Mouse (Mus musculus) embryonic facial prominence, embryonic 10.5 days (tissue): ENCODE data around the gene Sh3bp5. TPM values are rescaled to one million over a fixed set of nuclear protein-coding genes. Genes with fewer than 3 reads are reported as not detected.
"Not testable (repeated sequence)": the region's sequence is repeated elsewhere in the genome, so short reads cannot be mapped to it uniquely, and the experiment has no call there.

Source experiments
- DNase-seq: peaks from one replicate; pipeline ENCODE4 v3.0.0-alpha.2; 2017; ENCODE audit warnings: low spot score
- H3K27ac ChIP-seq: fragments of 300-500 bp; sonication (generic); replicated peaks from 2 replicates; pipeline ENCODE4 v1.5.1; 2016; ENCODE audit warnings: mild to moderate bottlenecking
- H3K27me3 ChIP-seq: fragments of 300-500 bp; sonication (generic); replicated peaks from 2 replicates; pipeline ENCODE4 v1.6.1; 2016; ENCODE audit warnings: low read depth, mild to moderate bottlenecking; ENCODE audit not compliant: poor library complexity, severe bottlenecking
- H3K36me3 ChIP-seq: fragments of 300-500 bp; sonication (generic); replicated peaks from 2 replicates; pipeline ENCODE4 v1.6.1; 2016; ENCODE audit warnings: mild to moderate bottlenecking, moderate library complexity
- H3K4me1 ChIP-seq: fragments of 300-500 bp; sonication (generic); 2 replicates; pipeline ENCODE4 v1.6.1; 2016
- H3K4me3 ChIP-seq: fragments of 300-500 bp; sonication (generic); 2 replicates; pipeline ENCODE4 v1.5.1; 2016; ENCODE audit warnings: mild to moderate bottlenecking, moderate library complexity
- H3K9me3 ChIP-seq: fragments of 300-500 bp; sonication (generic); 2 replicates; pipeline ENCODE4 v1.6.1; 2016; ENCODE audit warnings: mild to moderate bottlenecking
- WGBS: fragments of 180-500 bp; shearing (Covaris S2); methylation state at CpG from one replicate; pipeline ENCODE4 v1.1.7; 2016; 5-methylcytosine and 5-hydroxymethylcytosine counted together
- polyA plus RNA-seq: library from polyadenylated mRNA; unstranded; fragments of >200 nt; fragmentation: Nextera tagmentation; extraction: Ambion mirVana; gene quantifications from 2 replicates; pipeline ENCODE4 v1.2.1, GENCODE M21; 2016

Sh3bp5 gene
- polyA plus RNA-seq = 26.3 and 30.2 TPM in 2 replicates

- Histone ChIP-seq H3K4me1 (peaks cover 54% of the 10 kb centered on the region), H3K4me3 (peak within 1 kb of the TSS; percentile 88), H3K27me3 (peaks cover 22% of the 10 kb centered on the region), H3K9me3 (no peaks in the 10 kb centered on the region), H3K36me3 (no peaks in the 10 kb centered on the region), H3K27ac (peak within 1 kb of the TSS; percentile 92)
- DNase-seq = peak; percentile 95
- WGBS = 10% methylated on average over 49 of the region's 49 CpGs
Measured at GRCm38 (mm10) chr14:31435930-31436693, at the start of gene Sh3bp5. Gene Sh3bp5, minus strand, starts transcription at chr14:31436078.

- Histone ChIP-seq H3K9me3 (no peaks in the 10 kb centered on the region), H3K36me3 (peaks cover 96% of the 10 kb centered on the region), H3K27ac (no peak overlapping the region), H3K27me3 (no peaks in the 10 kb centered on the region), H3K4me1 (no peaks in the 10 kb centered on the region), H3K4me3 (no peak overlapping the region)
- WGBS = 89% methylated on average over 5 of the region's 5 CpGs
- no peak for DNase-seq
Measured at GRCm38 (mm10) chr14:31482417-31482816, 46.5 kb upstream of the Sh3bp5 start.

GRCm38 (mm10) chr14:31473297-31473696 lies 37.4 kb upstream of the Sh3bp5 start:
- no peak overlapping the region for H3K4me3 ChIP-seq
- no peak overlapping the region for H3K27ac ChIP-seq
- H3K36me3 ChIP-seq = peaks cover 6% of the 10 kb centered on the region
- no peaks in the 10 kb centered on the region for H3K9me3 ChIP-seq
- H3K4me1 ChIP-seq = no peaks in the 10 kb centered on the region
- WGBS = 80% methylated on average over 2 of the region's 2 CpGs
- H3K27me3 ChIP-seq = no peaks in the 10 kb centered on the region
- DNase-seq = no peak

- Histone ChIP-seq H3K9me3 (no peaks in the 10 kb centered on the region), H3K4me1 (no peaks in the 10 kb centered on the region), H3K4me3 (no peak overlapping the region), H3K36me3 (no peaks in the 10 kb centered on the region), H3K27ac (no peak overlapping the region), H3K27me3 (no peaks in the 10 kb centered on the region)
- WGBS = 7% methylated on average over 5 of the region's 5 CpGs
- peak; percentile 49 for DNase-seq
Measured at GRCm38 (mm10) chr14:31472451-31473061, 36.7 kb upstream of the Sh3bp5 start.

- 55% methylated on average over 4 of the region's 4 CpGs for WGBS
- Histone ChIP-seq H3K27me3 (no peaks in the 10 kb centered on the region), H3K27ac (no peak overlapping the region), H3K4me3 (no peak overlapping the region), H3K9me3 (no peaks in the 10 kb centered on the region), H3K4me1 (no peaks in the 10 kb centered on the region), H3K36me3 (no peaks in the 10 kb centered on the region)
- no peak for DNase-seq
Measured at GRCm38 (mm10) chr14:31469711-31470110, 33.8 kb upstream of the Sh3bp5 start.

- WGBS = 45% methylated on average over 8 of the region's 8 CpGs
- H3K9me3 ChIP-seq = no peaks in the 10 kb centered on the region
- no peak overlapping the region for H3K4me3 ChIP-seq
- no peak overlapping the region for H3K27ac ChIP-seq
- peak; percentile 20 for DNase-seq
- H3K36me3 ChIP-seq = no peaks in the 10 kb centered on the region
- H3K27me3 ChIP-seq = no peaks in the 10 kb centered on the region
- H3K4me1 ChIP-seq = peaks cover 7% of the 10 kb centered on the region
Measured at GRCm38 (mm10) chr14:31464176-31464575, 28.3 kb upstream of the Sh3bp5 start.

GRCm38 (mm10) chr14:31462886-31463285 lies 27.0 kb upstream of the Sh3bp5 start:
- Histone ChIP-seq H3K9me3 (no peaks in the 10 kb centered on the region), H3K36me3 (no peaks in the 10 kb centered on the region), H3K27ac (peak overlapping the region; percentile 59), H3K4me1 (peaks cover 10% of the 10 kb centered on the region), H3K4me3 (no peak overlapping the region), H3K27me3 (no peaks in the 10 kb centered on the region)
- peak; percentile 28 for DNase-seq
- 72% methylated on average over 6 of the region's 6 CpGs for WGBS

- H3K9me3 ChIP-seq, H3K27me3 ChIP-seq, DNase-seq, H3K4me3 ChIP-seq, H3K36me3 ChIP-seq, H3K27ac ChIP-seq: not testable (repeated sequence)
- WGBS = 70% methylated on average over 5 of the region's 5 CpGs
- H3K4me1 ChIP-seq = peaks cover 16% of the 10 kb centered on the region
Measured at GRCm38 (mm10) chr14:31462226-31462625, 26.3 kb upstream of the Sh3bp5 start.

- Histone ChIP-seq H3K27ac (peak overlapping the region; percentile 2; the same call in 1 of the 2 replicates), H3K4me1 (peaks cover 13% of the 10 kb centered on the region), H3K4me3 (no peak overlapping the region), H3K27me3 (no peaks in the 10 kb centered on the region), H3K9me3 (no peaks in the 10 kb centered on the region), H3K36me3 (no peaks in the 10 kb centered on the region)
- 85% methylated on average over 12 of the region's 12 CpGs for WGBS
- peak; percentile 49 for DNase-seq
Measured at GRCm38 (mm10) chr14:31458006-31458405, 22.1 kb upstream of the Sh3bp5 start.

GRCm38 (mm10) chr14:31456064-31456721 lies 20.3 kb upstream of the Sh3bp5 start:
- 86% methylated on average over 6 of the region's 6 CpGs for WGBS
- peaks cover 9% of the 10 kb centered on the region for H3K4me1 ChIP-seq

GRCm38 (mm10) chr14:31454849-31455566 lies 19.1 kb upstream of the Sh3bp5 start:
- H3K27me3 ChIP-seq = no peaks in the 10 kb centered on the region
- no peaks in the 10 kb centered on the region for H3K36me3 ChIP-seq
- no peak for DNase-seq
- H3K27ac ChIP-seq = no peak overlapping the region
- H3K4me1 ChIP-seq = peaks cover 9% of the 10 kb centered on the region
- no peaks in the 10 kb centered on the region for H3K9me3 ChIP-seq
- H3K4me3 ChIP-seq = no peak overlapping the region
- 88% methylated on average over 8 of the region's 8 CpGs for WGBS

More at GRCm38 (mm10) chr14:31456064-31456721, 20.3 kb upstream of the Sh3bp5 start:
- no peak for DNase-seq
- no peaks in the 10 kb centered on the region for H3K27me3 ChIP-seq
- no peaks in the 10 kb centered on the region for H3K36me3 ChIP-seq
- no peak overlapping the region for H3K4me3 ChIP-seq
- no peaks in the 10 kb centered on the region for H3K9me3 ChIP-seq
- no peak overlapping the region for H3K27ac ChIP-seq

- peaks cover 12% of the 10 kb centered on the region for H3K4me1 ChIP-seq
- DNase-seq, H3K9me3 ChIP-seq, H3K4me3 ChIP-seq, H3K27me3 ChIP-seq, H3K36me3 ChIP-seq, H3K27ac ChIP-seq: not testable (repeated sequence)
- 82% methylated on average over 12 of the region's 12 CpGs for WGBS
Measured at GRCm38 (mm10) chr14:31453946-31454345, 18.1 kb upstream of the Sh3bp5 start.
